Mouse (Mus musculus) bone marrow macrophage, adult 2 months (primary cell): ENCODE measurements around the gene Smurf2.

ENCODE experiments used
- CTCF ChIP-seq: IDR thresholded peaks from 2 replicates; pipeline ENCODE4 v1.5.1; 2012; ENCODE audit warnings: low read depth, mild to moderate bottlenecking, low read length, moderate library complexity
- POLR2A ChIP-seq: IDR thresholded peaks from 2 replicates; pipeline ENCODE4 v1.6.1; 2012; ENCODE audit warnings: mild to moderate bottlenecking, low read depth, low read length, borderline replicate concordance

- TF ChIP-seq CTCF (no peak), POLR2A (no peak)
These were observed 142.4 kb downstream of the Smurf2 start for GRCm38 (mm10) chr11:106778132-106778531.
